Mouse (Mus musculus) brain, embryonic 14.5 days (tissue): ENCODE data around the gene Nod2.

ENCODE experiments used
- CTCF ChIP-seq: fragments of 200-500 bp; IDR thresholded peaks from 2 replicates; pipeline ENCODE4 v1.5.1; 2012; ENCODE audit warnings: inconsistent platforms, mild to moderate bottlenecking, moderate library complexity, borderline replicate concordance; ENCODE audit not compliant: insufficient read depth, insufficient read length; ENCODE audit errors: extremely low read depth
- POLR2A ChIP-seq: fragments of 200-500 bp; IDR thresholded peaks from 2 replicates; pipeline ENCODE4 v1.6.1; 2012; ENCODE audit warnings: mild to moderate bottlenecking, inconsistent platforms, borderline replicate concordance; ENCODE audit not compliant: poor library complexity, insufficient read depth, insufficient read length, severe bottlenecking; ENCODE audit errors: extremely low read depth

DNA sequence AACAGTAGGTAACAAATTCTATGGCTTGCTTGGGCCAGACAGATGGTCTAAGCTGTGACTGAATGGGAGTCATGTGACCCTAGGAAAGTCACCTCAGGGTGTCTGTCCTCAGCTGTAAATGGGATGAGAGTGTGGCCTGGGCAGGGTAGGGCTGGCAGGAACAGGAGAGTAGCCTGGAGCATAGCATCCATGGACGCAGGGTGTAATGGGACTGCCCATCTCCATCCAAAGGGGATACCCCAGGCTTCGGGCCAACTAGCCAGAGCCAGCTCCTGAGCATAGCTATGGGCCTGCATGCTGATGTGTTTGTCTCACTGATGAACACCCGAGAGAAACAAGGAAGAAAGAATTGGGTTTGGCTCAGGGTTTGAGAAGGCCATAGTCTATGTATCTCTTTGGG is 22.8 kb upstream of the Nod2 start:
- TF ChIP-seq POLR2A = no peak
- TF ChIP-seq CTCF = no peak
